Mouse (Mus musculus) adrenal gland, adult (tissue): Measurements from ENCODE around the gene Pkdcc.

Source experiments
- DNase-seq, 2 experiments: peaks; one replicate each; pipeline ENCODE4 v3.0.0; 2022 to 2023; ENCODE audit warnings: low spot score in 1 of 2; ENCODE audit not compliant: inconsistent age in 2 of 2

The Pkdcc gene

DNA sequence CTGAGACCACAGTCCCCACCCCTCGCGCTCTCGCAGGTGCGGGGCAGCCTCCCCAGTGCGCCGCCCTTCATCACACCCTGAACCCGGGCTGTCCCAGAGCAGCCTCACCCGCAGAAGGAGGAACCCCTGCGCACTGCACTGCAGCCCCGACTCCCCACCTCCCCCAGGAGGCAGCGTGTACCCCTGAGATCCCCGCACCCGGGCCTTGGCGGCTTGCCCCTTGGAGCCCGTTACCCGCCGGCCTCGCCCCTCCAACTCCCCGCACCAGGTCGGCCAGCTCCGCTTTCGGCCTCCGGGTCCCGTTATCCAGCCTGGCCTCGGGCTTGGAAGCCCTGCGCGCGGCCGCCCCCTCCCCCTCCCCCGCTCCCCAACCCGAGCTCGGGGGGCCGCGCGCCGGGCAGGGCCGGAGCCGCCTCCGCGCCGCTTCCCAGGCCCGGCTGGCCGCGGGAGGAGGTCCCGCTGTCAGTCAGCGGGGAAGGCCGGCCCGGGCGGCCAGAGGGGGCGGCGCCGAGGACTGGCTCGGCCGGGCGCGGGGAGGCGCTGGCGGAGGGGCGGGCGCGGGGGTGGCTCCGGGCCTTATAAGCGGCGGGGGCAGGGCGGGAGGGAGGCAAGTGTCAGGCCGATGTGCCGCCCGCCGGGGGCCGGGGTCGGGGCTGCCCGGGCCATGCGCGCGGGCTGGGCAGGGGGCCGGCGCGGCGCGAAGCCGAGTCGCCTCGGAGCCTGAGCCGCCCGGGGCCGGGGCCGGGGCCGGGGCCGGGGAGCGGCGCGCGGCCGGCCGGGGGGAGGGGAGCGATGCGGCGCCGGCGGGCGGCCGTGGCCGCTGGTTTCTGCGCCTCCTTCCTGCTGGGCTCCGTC is at the start of gene Pkdcc:
Gene Pkdcc (plus strand): TSS at position 619 of the 855 bp plus-strand sequence.
- DNase-seq = peak; percentile 93 to 96

DNA sequence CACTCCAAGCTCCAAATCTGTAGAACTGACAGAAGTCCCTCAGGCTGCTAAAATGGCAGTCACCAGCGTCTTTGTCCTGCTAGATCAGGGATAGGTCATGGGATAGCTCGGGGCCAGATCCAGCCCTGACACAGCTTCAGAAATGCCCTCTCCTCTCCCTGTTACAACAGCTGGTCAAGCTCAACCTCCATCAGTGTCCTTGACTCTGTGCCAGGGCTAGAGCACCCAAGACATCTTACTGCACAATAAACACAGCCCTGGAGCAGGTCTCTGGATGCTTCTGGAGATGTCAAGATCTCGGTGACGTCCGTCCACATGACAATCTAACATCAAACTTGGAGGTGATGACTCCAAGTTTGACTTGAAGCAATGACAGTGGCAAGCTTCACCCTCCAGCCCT is 48.9 kb upstream of the Pkdcc start:
- peak in 1 of 2 experiments; percentile 59 for DNase-seq

DNA sequence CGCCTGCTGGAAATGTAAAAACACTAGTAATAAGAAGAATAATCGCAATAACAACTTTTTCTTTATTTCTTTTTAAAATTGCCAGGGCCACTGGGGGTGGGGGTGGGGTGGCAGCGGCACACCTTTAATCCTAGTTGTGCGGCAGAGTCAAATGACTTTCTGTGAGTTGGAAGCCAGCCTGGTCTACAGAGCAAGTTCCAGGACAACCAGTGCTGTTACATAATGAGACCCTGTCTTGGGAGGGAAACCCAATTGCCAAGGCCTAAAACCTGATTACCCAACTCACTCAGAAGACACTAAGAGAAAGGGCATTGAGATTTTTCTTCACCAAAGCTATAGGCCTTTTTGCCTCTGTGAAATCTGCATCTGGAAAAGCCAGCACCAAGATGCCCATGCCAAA is 38.9 kb upstream of the Pkdcc start:
- DNase-seq = peak in 1 of 2 experiments; percentile 55

DNA sequence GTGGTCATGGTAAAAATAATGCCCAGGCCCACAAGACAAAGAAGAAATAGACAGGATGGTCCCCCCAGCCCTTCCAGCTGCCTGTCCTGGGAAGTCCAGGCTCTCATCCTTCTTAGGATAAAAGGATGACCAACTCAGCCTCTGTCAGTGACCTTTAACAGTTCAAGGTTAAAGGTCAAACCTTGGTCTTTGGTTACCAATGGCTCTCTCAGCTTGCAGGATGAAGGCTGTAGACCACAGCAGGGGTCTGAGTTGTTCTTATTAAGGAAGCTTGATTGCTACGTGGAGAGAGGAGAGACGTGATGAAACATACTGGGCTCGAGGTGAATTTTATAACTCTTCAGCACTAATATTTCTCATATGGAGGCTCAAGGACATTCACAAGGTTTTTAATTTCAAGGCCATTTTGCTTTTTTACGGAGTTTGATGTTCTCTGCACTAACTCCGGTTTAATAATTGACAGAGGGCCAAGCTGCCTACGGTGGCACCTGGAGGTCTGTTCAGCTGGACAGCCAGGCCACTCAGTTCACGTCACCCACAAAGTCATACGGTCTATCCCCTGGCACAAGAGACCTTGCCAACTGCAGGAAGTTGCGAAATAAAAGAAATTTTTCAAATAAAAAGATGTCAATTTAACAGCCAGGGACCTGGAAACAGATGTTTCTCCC is 36.5 kb upstream of the Pkdcc start:
- DNase-seq = peak in 1 of 2 experiments; percentile 75

DNA sequence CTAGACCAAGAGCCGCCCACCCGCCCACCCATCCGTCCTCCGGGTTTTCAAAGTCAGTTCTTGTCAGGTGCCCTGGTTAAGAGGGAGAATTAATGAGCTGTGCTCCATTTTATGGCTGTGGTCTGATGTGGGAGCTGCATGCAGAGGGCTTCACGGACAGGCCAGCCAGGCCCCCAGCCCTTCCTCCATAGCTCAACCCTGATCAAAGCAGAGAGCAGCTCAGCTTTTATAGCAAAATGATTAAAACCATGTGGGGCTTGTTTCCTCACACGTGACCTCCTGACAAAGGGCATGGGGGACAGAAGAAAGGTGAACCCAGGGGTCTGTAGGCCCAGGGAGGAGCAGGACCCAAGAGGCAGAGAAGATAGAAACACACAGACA is 36.0 kb upstream of the Pkdcc start:
- no peak for DNase-seq

DNA sequence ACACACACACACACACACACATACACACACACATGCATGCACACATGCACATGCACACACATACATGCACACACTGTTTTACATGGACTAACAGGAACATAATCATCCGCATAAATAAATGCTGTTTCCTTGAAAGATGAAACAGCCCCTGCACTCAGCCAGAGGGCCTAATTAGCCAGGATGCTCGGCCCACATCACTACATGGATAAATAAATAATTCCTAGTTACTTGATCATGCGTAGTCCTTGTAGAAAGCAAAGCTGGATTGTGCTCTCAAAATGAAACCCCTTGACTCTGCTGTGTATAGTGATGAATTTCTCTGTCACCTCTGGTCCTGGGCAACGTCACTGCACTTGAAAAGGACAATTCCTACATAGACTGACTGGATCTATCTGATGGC is 35.5 kb upstream of the Pkdcc start:
- no peak for DNase-seq

DNA sequence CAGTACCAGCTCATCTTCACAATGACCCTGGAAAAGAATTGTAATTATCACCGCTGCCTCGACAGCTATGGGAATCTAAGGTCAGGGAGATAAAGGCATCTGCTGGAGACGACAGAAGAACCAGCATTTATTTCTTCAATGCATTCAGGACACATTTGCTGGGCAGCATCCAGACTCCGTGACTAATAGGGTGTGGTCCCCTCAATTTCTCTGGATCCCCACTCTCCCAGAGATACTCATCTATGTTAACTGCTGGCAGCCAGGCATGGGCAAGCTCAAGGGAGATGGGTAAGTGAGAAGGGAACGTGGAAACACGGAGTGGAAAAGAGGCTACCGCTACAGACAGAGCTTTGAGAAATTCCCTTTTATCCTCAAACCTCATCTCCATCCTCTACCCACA is 34.0 kb upstream of the Pkdcc start:
- no peak for DNase-seq

DNA sequence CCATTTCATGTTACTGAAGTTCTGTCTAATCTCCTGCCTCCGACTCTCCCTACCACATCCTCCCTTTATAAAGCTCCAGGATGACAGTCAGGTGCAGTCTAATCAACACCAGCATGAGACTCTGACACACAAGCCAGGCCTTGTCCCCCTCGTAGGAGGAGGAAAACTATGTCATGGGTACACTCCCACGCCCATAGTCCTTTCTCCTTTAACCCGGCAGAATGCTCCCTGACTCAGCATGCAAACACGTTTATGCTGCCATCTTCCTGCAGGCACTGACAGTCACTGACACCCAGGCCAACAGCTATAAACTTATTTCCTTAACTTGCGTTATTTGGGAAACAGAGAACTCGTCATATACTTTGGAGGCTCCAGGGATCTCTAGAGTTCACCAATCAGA is 33.5 kb upstream of the Pkdcc start:
- no peak for DNase-seq

DNA sequence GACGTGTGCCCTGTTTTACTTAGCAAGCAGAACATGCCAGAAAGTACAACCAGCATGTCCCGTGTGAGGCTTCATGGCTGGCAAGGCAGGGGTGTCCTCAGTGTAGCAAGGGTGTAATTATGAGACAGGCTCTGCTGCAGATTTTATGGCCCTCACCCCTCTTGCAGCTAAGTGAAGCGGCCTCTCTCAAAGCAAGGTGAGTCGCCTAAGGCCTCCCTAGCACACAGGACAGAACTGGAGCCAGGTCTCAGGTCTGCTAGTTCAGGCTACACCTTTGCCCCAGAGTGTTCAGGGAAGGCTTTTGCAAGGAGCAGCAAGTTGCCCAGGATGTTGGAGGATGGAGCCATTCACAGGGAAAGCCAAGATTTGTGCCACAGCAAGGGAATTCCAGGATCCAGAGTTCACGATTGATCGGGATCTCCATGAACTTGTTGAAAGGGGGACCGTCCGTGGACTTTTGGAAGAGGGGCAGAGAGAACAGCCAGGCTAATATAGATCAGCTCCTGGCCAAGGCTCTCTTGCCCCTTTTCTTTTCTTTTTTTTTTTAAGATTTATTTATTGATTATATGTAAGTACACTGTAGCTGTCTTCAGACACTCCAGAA is 32.9 kb upstream of the Pkdcc start:
- DNase-seq = no peak

DNA sequence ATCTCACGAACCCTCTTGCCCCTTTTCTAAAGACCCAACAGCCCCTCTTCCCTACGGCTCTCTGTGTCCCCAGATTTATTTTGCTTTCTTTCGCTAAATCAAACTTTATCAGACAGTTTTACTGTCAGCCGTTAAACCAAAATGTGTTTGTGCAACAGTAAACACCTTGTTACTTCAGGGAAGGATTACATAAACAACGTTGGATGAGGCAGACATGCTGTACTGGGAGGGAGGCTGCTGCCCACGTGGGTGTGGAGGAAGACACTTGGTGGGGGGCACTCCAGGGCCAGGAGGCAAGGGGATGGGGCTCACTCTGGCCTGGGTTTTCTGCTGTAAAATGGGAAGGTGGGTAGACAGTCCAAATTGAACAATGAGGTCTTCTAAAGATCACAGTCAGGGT is 32.3 kb upstream of the Pkdcc start:
- DNase-seq = no peak

DNA sequence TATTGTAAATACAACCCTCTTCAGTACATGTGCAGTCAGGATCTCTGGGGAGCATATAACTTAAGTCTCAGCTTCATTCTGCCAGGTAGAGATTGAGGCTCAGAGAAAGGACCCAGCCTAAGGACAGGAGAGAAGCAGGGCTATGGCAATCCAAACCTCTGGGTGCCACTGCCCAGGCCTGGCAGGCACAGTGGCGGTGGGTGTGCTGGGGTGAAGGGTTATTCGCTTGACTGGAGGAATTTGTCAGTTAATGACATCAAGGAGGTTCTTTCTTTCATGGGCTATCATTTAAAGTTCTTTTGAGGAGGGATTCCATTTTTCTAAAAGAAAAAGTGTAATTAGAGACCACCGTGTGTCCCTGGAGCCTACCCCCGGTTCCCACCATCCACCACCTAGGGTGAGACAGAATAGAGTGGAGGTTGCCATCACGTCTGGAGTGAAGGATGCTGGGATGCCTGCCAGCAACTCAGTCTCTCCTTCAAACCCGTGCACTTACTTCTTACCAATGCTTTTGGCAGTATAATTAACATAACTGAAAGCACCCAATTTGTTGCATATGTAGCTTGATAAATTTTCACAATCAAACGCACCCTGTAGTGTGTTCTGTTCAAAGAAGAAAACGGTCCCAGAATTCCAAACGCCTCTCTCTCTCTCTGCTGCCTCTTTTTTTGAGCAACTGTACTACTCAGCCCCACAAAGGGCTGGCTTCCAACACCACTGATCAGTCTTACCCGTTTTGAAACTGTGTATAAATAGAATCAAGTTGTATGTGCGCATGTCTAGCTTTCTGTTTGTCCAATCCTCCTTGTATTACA is 27.1 kb upstream of the Pkdcc start:
- DNase-seq = no peak

DNA sequence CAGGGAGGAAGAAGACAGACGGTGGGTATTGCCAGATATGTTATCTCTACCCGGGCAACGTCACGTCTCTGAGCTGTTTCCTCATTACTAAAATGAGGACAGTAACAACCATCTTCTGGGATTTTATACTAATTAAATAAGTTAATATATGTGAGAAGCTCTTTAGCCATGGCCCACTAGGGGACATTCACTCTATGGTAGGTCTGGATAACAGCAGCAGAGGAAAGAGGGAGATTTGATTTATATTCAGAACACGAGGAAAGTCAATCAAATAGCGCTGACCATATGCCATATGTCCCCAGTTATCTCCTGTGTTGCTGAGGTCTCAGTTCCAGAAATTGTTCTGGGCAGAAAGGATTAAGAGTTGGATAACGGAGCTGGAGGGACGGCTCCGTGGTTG is 24.3 kb upstream of the Pkdcc start:
- no peak for DNase-seq

DNA sequence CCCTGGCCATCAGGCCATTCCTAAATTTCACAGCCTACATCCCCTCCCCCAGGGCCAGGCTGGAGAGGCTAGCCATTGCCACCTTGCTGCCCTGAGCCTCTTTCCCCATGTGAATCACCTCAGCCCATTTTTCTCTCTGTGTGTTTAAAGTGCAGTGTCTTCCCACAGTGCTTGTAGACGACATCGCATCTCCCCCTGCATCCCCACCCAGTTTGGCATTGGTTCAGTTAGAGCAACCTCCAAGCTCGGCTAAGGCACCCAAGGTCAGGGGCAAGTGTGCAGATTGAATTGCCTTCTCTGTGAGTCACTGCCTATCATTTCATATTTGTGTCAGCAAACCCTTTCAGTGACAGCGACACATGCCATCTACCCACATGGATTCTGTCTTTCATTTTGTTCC is 20.6 kb upstream of the Pkdcc start:
- peak; percentile 77 to 95 for DNase-seq

DNA sequence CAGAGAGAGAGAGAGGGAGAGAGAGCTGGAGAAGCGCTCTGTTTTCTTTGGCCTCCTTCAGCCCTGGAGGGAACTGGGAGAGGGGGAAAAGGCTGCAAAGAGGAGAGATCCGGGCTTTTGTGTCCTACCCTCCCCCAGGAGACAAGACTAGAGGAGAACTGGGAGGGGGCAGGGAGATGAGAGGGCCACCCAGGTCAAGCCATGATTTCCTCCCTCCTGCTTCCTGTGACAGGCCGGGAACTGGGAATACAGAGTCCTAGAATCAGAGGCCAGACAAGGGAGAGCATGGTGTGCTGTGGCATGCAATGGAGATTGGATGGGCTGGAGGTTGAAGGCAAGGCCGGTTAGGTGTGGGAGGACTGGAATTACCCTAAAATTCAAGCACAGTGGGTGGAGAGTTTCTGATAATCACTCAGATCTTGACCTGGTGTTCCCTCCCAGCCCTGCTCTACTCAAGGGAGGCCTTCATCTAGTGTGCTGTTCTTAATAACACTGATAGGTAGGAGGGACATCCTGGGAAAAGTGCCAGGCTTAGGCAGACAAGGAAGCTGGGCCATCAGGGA is 17.6 kb upstream of the Pkdcc start:
- peak; percentile 41 to 70 for DNase-seq

DNA sequence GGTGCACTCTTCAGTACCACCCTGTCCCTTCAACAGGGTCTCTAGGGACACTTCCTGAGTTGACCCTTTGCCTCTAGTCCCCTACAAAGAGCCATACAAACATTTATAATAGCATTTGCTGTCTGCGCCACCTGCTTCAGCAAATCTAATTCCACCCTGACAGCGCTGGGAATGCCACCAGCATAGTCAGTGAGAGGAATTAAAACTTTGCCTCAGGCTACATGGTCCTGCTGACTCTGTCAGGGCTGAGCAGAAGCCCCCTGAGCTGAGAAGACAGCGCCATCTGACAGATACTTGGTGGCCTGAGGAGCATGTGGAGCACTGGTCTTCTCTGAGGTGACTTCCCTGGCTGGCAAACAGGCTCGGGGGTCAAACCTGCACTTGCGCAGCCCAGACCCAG is 14.6 kb upstream of the Pkdcc start:
- no peak for DNase-seq

DNA sequence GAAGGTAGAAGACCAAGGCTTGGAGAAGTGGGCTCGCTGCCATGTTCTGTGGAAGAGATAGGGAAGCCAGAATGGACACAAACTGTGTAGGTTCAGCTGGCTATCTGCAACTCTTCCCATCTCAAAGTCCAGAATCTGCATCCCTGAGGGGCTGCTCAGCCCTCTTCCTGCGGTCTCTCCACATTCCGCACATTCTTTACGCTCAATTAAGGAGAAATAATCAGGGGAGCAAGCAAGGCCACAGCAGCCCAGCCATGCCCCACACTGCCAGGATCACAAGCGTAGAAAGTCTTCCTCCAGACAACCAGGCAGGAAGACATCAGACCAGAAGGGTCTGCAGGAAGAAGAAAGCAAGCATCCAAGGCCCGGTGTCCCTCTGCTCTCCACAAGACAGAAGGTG is 13.8 kb upstream of the Pkdcc start:
- no peak for DNase-seq

DNA sequence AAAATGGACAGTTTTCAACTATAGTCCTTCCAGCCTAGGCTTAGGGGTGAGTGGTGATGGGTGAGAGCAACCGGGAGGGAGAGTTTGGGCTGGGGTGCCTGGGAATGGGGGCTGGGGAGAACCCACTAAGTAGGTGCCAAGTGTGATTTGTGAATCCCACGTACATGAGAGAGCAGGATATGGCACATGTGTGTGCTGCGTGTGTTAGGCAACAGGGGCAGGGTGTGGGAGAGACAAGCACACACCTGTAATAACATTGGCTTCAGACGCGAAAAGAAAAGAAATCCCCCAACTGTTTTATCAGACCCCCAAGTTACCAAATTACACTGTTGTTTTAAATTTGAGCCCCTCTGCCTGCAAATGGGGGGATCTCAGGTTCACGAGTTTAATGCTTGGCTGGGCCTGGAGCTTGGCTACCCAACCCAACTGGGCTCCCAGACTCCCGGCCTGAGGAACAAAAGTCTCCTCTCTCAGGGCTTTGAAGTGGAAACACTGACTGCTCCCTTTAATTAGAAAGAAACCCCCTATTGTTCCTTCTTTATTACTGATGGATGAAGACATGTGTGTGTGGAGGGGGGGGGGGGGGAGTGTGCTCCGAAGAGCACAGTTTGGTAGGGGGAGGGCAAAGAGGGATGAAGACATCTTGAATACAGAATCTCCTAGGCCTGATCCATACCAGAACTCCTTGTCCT is 11.3 kb upstream of the Pkdcc start:
- no peak for DNase-seq

DNA sequence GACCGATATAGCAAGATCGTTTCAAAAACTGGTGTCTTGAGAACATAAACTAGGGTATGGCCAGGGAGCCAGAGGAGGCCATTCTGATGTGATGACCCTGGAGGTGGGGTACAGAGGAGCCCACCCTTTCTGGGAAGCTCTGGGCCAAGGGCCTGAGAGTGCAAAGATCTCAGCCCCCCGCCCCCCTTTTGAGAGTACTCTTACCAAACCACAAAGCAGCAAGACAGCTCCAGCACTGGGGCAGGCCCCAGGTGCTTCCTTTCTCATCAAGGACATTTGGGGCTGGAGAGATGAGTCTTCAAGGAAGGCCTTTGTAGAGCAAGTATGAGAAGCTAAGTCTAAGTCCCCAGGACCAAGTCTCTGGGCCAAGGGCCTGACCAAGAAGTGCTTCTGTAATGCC is 7.8 kb upstream of the Pkdcc start:
- DNase-seq = no peak

DNA sequence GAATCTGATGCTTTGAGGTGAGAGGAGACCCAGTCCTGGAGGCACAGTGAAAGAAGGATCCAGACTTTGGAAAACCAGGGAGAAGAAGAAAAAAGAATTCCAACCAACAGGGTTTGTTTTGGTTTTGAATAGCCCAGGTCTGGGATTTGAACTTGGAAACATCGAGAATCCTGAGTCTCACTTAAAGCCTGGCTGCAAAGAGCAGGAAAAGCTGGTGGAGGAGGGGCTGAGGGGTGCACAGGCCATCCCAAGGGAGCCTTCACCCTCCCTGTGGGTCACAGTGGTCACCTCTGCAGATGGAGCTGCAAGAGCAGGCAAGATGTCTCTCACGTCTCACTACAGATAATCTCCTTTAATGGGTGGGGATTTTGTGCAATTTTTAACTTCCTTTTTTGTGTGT is 6.6 kb upstream of the Pkdcc start:
- DNase-seq = no peak

DNA sequence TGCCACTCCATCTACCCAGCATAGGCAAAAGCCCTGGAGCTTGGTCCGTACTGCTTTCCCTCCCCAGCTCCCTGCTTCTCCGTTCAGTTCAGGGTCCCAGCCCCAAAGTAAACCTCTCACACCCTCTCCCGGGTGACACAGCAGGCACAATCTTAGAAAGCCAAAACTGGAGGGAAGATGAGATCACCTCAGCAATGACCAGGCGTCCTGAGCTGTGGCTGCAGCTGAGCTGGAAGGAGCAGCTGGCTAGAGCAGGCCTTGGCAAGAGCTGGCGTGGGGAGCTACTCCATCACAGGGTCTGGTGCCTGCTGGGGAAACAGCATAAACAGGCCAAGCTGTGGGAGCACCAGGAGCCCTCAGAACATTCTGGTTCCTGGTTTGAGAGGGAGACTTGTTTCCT is 4.6 kb upstream of the Pkdcc start:
- DNase-seq = peak in 1 of 2 experiments; percentile 71
